Mouse (Mus musculus) megakaryocyte-erythroid progenitor cell, adult 5-6 weeks (primary cell): ENCODE data around the gene Zfp879. TPM values are rescaled to one million over a fixed set of nuclear protein-coding genes. Genes with fewer than 3 reads are reported as not detected.

Experiments used
- ATAC-seq: replicated peaks from 2 replicates; pipeline ENCODE4 v1.8.0; 2016; ENCODE audit warnings: mild to moderate bottlenecking, inconsistent platforms; ENCODE audit not compliant: severe bottlenecking, poor library complexity, low FRiP score, low TSS enrichment
- total RNA-seq, 2 experiments: library from RNA; stranded (forward) in 1 of 2; stranded (reverse) in 1 of 2; fragments of 200-1000, 215-1000 nt in 1 of 2; fragments of >200 nt in 1 of 2; fragmentation: Nextera tagmentation in 1 of 2; gene quantifications; 2 replicates each; pipeline ENCODE4 v1.2.3; 2014 to 2017

The Zfp879 gene
- total RNA-seq (2014; fragmentation: Nextera tagmentation) (not detected in 2 replicates), total RNA-seq (2017) (0.08 and 0.14 TPM in 2 replicates)

DNA sequence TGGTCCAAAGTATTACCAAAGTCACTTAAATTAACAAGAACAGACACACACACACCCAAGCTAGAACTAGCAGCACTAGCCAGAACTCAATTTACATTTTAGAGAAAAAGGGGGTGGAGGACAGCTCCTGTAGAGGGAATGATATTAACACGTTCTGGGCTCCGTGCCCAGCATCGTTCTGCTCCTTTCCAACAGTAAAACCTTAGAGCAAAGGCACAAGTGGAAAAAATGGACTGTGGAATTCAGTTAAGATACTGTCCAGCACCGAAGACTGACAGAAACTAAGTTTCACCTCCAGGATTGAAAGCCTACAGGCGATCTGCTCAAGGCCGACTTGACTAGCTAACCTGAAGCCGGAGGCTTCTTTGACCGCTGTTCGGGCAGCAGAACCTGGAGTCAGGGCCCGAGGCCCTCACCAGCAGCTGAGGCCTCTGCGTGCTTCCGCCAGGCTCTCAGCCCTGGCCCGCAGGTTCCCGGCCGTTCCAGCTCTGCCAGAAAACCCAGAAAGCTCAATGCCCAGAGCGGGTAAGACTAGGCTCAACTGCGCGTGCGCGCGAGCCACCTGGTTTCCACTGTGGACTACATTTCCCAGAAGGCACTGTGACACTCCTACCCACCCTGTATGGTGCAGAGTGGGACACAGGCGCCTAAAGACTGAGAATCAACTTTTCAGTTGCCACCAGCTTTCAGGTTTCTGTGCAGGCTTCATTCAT, at the start of gene Zfp879:
Gene Zfp879 (minus strand): TSS at position 530 of the 713 bp plus-strand sequence.
- peak; percentile 97 for ATAC-seq

DNA sequence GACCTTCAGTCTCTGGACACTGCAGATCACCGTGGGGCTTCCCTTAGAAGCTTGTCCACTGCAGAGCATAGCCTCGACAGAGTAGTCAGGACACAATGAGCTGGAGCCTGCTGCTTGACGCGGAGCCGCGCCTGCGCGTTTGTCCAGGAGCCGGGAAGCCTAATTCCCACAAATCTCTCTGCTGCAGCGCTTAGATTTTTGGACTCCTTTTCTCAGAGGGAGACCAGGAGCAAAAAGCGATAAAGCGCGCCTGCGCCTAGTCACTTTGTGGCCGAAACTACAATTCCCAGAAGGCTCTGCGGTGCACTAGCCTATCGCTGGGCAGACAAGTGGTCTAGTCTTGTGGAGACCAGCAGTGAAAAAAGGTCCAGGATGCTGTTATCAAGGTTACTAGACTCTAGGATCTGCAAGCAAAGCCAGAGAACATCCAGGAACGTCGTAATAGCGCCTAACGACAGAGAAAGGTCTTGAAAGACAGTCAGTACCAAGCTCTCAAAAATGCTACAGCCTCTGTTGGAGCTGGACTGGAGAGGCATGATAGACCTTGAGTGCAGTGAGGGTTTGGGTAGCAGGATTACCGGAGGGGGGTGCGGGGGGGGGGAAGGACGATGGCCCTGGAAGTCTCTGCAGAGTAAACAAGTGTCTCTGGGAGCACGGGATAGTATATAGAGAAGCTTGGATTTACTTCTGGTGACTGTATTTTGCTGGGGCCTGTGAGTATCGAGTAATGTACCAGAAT, 46.2 kb upstream of the Zfp879 start, which contains the start of gene Zfp454:
Gene Zfp454 (minus strand): TSS at position 262 of the 739 bp plus-strand sequence.
- no peak for ATAC-seq

DNA sequence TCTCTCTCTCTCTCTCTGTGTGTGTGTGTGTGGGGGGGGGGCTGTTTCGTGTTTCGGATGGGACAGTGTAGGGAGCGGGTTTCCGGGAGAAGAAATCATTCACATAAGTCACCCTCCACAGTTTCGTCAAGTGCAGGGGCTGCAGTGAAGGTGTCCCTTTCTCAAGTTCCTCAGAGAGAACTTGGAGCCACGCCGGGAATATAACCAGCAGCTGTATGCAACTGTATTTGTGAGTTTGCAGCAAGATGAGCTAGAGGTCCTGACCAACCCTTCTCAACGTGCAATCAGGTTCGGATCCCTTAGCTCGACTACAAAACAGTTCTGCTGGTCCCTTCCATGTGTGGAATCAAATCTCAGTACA, 45.6 kb upstream of the Zfp879 start:
- no peak for ATAC-seq

DNA sequence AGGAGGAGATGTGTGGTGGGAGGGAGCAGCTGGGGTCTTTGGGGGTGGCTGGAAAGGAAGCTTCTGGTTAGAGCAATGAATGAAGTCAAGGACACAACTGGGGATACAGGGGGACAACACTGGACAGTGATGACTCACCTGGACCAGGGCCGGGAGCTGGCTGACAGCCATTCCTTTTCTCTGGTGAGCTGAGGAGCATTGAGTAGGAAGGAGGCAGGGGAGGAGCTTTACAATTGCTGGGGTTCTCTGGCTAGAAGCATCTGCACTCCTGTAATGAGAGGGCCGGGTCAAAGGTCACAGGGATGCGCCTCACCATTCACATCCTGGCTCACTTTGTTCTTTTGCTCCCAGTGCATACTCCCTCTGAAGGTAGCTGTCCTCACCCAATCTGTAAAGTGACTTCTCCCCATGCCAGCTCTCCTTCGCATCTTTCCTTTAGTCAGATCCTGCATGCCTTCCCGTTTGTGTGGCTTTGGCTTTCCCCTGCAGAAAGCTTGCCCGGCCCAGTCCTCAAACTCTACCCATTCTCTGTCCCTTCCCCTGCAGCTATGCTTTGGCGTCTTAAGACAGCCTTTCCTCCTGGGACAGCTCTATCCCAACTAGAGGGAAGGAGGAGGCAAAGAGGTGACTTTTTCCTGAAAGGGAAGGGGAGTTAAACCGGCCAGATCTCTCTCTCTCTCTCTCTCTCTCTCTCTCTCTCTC, 45.0 kb upstream of the Zfp879 start:
- ATAC-seq, result no peak

DNA sequence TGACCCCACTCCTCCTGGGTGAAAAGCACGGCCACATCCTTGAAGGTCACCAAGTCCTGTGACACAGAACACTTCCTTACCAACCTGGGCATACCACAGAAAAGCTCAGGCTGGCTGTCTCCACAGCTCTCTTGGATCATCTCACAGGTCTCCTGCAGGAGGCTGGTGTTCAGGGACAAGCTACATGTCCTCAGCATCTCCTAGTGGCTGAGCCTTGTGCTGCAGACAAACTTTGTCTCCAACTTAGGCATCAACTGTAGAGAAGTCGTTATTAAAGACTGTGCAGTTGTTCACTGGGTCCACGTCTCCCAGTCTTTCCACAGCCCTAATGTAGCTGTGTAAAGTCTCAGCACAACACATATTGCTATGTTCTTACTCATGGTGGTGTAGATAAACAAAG, 42.4 kb upstream of the Zfp879 start:
- no peak for ATAC-seq

DNA sequence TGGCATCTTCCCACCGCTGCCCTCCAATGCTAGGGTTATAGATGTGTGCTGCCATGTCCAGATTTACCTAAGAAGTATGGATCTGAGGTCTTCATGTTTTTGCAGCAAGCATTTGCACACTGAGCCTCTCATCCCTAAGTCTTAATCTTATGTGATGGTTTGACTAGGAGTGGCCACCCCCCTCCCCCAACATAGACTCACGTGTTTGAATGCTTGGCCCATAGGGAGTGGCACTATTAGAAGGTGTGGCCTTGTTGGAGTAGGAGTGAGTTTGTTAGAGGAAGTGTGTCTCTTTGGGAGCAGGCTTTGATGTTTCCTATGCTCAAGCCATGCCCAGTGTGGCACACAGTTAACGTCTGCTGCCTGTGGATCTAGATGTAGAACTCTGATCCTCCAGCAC, 37.3 kb upstream of the Zfp879 start:
- no peak for ATAC-seq

DNA sequence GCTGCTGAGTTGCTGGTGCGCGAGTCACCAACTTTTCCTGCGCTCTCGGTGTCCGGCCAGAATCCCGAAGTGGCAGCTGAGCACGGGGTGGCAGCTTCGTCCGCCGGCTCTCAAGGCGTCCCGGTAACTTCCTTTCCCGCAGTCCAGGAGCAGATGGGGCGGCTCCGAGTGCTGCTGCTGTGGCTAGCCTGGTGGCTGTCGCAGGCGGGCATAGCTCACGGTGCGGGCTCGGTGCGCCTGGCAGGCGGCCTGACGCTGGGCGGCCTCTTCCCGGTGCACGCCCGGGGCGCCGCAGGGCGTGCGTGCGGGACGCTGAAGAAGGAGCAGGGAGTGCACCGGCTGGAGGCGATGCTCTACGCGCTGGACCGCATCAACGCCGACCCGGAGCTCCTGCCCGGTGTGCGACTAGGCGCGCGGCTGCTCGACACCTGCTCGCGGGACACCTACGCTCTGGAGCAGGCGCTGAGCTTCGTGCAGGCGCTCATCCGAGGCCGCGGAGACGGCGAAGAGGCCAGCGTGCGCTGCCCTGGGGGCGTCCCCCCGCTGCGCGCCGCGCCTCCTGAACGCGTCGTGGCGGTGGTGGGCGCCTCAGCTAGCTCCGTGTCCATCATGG, 9.7 kb upstream of the Zfp879 start:
- ATAC-seq, result no peak

DNA sequence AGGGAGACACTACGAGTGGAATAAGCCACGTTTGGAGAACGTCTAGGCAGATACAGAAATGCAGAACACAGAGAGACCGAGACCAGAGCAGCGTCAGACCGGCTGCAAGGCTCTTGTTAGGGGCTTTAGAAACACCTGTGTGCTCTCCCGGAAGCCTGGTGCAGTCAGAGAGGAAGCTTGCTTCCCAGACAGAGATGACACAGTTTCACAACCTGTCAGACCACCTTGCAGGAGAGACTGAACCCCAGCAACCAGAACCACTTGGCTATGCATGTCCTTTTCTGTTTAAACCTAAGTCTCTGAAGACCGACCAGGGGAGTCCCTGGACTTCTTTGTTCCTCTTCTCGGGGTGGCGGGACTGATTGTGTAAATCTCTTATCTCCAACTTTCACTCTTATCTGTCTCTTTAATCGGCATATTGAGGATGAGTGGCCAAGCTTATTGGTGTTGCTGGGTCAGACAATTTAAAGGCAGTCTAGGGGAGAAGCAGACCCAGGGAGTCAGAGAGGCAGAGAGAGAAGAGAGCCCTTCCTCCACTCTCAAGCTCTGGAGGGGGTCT, 8.9 kb upstream of the Zfp879 start, which contains the start of gene Grm6:
Gene Grm6 (plus strand): TSS at position 509 of the 559 bp plus-strand sequence.
- no peak for ATAC-seq

DNA sequence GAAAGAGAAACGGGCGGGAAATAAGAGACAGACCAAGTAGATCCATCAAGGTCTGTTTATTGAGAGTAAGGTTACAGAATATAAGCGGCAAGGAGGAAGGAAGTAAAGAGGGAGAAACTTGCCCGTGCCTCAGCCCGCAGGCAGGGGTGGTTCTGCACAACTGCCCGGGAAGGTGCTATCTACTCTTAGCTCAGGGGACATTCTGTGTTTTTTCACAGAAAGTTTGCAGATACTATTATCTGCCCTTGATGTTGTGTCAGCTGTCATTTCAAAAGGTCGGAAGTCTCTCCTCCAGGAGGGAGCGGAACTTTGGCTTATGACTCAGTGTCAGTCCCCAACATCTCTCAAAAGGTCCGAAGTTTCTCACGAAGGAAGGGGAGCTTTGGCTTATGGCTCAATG, 8.0 kb upstream of the Zfp879 start:
- no peak for ATAC-seq

DNA sequence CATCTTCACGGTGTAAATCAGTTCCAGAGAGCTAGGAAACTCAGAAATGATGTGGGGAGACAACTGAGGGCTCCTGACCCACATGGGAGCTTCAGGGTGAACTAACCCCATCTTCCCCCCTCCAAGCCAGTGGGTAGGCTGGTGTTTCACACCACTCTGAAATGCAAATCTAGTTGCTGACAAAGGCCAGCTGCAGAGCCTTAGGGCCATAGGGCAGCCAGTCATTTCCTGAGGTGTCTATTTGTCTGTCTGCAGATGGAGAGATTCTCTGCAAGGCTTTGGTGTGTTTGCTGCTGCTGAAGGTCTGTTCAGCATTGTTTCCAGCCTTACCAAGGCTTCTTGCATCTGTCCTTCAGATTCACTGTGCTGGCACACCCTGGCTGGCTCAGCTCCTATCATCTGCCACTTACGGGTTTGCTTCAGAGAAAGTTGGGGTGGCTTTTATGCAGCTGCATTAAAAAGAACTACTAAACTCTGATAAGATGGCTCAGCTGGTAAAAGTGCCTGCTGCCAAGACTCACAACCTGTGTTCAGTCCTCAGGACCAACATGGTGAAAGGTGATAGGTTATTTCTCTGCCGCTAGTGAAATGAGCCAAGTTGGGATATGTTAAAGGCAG, 7.3 kb upstream of the Zfp879 start:
- ATAC-seq, result peak; percentile 59

DNA sequence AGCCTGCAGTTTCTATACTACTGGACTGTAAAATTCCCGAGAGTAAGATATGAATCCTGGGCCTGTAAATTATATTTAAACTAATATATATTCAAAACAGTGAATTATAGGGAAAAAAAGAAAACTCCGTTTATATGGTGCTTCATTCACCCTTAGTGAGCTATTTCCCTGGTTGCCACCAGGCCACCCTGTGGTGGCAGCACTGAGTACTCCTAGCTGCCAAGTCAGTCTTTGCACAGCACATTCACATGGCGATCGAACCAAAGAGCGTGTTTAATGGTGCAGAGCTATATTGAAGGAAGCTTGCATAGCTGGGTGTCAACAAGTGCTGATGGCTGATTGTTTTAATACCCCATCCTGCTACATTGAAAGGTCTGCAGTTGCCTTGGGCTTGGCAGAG, 5.7 kb upstream of the Zfp879 start:
- ATAC-seq, result no peak

DNA sequence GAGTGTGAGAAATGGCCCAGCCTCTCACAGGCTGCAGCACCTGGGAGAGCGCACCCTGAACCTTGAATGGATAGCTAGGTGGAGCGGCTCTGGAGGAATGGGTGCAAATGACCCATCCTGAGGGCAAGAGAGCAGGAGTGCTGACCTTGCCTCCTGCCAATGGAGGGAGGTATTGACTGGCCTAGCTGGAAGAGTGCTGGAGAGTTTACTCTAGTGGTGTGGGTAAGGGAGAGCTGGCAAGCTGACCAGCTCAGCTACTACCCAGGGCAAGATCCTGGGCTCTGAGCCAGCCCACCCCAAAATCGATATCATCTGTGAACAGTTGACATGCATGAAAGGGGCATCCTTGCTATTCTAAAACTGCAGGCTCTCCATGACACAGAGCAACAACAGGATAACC, 4.6 kb upstream of the Zfp879 start:
- ATAC-seq, result no peak

DNA sequence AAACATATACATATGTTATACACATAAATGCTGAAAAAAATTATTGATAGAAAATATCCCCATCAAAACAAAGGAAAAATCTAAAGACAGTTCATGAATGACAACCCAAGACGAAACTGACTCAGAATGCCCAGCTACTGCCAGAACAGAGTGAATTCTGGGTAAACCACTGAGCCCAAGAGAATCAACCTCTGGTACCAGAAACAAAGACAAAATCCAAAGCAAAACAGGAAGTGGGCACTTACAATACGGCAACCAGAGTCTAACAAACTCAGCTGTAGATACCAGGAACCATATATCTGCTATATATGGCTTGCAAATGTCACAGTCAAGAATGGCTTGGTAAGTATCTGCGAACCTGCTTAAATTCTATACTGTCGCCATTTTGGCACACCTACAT, 5.6 kb downstream of the Zfp879 start:
- ATAC-seq, result no peak

DNA sequence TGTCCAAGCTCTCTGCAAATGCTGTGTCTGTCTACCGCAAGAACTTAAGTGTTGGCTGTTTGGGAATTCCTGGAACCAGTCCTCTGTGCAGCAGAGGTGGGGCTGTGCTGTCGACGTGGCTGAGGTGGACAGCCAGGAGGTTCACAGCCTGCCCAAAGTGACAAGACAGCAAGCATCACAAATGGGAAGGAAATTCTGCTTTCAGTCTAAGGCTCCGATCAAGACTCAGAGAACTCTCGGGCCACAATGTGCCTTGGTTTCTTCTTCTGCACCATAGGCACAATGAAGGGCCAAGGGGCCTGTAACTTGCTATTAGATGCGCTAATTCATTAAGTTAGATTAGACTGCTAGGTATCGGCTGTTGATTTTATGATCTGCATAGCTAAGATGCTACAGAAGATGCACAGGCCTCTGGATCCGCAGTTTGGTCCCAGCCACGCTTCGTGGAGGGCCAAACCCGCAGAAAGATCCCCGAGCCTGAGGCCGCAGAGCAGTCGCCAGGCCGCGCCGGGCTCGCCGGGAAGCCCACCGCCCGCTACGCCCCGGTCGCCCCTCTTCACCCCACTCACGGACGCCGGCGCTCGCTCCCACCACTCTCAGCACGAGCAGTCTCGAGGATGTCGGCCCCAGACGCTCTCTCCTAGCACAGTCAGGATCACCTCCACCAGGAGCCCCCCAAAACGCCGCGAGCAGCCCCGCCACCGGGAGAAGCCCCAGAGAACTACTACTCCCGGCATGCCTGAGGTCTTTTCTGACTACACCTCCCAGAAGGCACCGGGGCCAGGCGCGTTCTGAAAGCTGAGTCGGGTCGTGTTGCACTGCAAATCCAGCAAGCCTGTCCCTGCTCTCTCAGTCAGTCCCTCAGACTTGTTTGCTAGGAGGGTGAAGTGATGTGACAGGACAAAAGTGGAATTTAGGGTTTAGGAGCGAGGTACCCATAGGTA, 14.1 kb downstream of the Zfp879 start, which contains the start of gene Zfp354c:
Gene Zfp354c (minus strand): TSS at position 715 of the 944 bp plus-strand sequence.
- peak; percentile 100 for ATAC-seq

DNA sequence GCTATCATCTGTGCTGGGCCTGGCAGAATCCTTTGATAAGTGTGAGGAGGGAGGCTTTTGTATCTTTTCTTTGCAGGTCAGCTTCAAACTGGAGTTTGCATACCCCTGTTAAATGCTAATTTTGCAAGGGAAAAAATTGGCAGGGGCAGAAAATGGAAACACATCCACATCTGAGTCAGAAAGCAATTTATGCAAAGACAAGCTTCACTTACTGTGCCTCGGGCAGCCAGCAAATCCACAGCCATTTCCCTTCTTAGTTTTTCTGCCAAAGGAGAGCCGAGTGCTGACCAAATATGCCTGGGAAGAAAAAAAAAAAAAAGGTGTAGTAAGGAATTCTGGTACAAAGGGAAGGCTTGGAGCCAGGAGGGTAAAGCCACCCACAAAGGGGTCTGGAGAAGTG, 15.1 kb downstream of the Zfp879 start:
- ATAC-seq, result no peak

DNA sequence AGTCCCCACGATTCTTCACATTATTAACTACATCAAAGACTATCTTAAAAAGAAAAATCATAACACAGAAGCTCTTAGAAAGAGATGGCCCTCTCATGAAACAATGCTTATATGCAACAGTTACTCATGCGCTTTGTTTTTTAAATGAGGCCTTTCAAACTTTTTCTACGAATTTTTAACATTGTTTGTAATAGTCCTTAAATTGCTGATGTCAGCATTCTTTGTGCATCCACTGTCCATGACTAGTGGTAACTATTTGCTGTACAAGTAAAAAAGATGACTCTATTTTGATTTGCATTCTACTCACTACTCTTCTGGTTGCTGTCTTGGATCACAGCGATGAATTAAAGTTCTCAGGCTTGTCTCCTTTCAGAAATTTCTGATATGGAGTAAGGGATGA, 27.1 kb downstream of the Zfp879 start:
- no peak for ATAC-seq

DNA sequence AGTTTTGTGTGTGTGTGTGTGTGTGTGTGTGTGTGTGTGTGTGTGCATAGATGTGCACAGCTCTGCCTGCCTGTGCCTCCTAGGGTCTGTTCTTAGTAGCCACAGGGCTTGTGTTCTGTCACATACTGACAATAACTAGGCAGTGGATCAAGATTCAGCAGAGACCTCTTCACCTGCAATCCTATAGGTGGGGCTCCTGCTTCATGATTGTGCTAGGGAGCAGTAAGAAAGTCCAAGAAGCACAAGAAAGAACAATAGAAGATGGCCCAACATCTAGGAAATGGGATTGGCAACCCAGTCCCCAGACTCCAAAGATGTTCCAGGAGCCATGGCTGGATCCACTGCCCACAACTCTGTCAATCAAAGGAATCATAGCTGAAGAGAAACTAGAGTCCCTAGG, 42.5 kb downstream of the Zfp879 start:
- no peak for ATAC-seq

DNA sequence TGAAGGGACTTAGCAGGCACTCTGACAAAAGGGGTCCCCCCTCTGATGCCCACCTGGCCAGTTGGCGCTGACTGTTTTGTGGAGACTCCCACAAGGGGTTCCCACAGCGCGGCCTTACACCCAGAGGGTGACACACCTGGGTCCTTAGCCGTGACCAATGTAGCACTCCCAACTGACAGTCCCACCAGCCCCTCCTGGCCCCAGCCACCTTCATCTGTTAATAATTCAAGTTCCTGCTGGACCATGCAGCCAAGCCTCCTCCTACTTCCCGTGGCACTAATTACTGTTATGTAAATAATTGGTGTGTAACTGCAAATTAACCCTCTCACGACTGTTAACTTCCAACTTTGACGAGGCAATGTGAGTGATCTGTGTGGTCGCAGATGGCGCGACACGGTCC, 43.7 kb downstream of the Zfp879 start:
- ATAC-seq, result no peak
